Mouse (Mus musculus): ENCODE results near the gene Gm12845.
A peak's percentile ranks its signal among the peaks of the same experiment; 100 is the strongest.
"Not testable (repeated sequence)": the region's sequence is repeated elsewhere in the genome, so short reads cannot be mapped to it uniquely, and the experiment has no call there.

Gene Gm12845

GRCm38 (mm10) chr4:117724112-117724511, at the start of gene Gm12845:
Gm12845 (plus strand) TSS chr4:117724412.
- DNase-seq = no peak

GRCm38 (mm10) chr4:117676903-117677302, 47.3 kb upstream of the Gm12845 start:
- DNase-seq = peak; percentile 67

- no peak for DNase-seq
Observed at GRCm38 (mm10) chr4:117680963-117681362, 43.2 kb upstream of the Gm12845 start.

GRCm38 (mm10) chr4:117681931-117682461, 42.2 kb upstream of the Gm12845 start, which contains the start of gene Dmap1:
Dmap1 (minus strand) TSS chr4:117682273.
- DNase-seq = peak; percentile 83

- no peak for DNase-seq
Observed at GRCm38 (mm10) chr4:117682463-117682862, 41.7 kb upstream of the Gm12845 start.

GRCm38 (mm10) chr4:117683048-117683768, 41.0 kb upstream of the Gm12845 start:
- DNase-seq = no peak

- DNase-seq = no peak
Observed at GRCm38 (mm10) chr4:117686354-117686753, 37.9 kb upstream of the Gm12845 start.

- DNase-seq = peak; percentile 37
Observed at GRCm38 (mm10) chr4:117705361-117705760, 18.9 kb upstream of the Gm12845 start.

GRCm38 (mm10) chr4:117708780-117709550, 15.2 kb upstream of the Gm12845 start:
- DNase-seq = no peak

- DNase-seq = no peak
Observed at GRCm38 (mm10) chr4:117712314-117712713, 11.9 kb upstream of the Gm12845 start.

GRCm38 (mm10) chr4:117713303-117714098, 10.7 kb upstream of the Gm12845 start:
- DNase-seq = no peak

- no peak for DNase-seq
Observed at GRCm38 (mm10) chr4:117731926-117732325, 7.7 kb downstream of the Gm12845 start.

GRCm38 (mm10) chr4:117737559-117737958, 13.3 kb downstream of the Gm12845 start:
- DNase-seq = no peak

- DNase-seq = not testable (repeated sequence)
Observed at GRCm38 (mm10) chr4:117752469-117752868, 28.3 kb downstream of the Gm12845 start.

- no peak for DNase-seq
Observed at GRCm38 (mm10) chr4:117760151-117760550, 35.9 kb downstream of the Gm12845 start.

GRCm38 (mm10) chr4:117765416-117765815, 41.2 kb downstream of the Gm12845 start, which contains the start of gene Klf17:
Klf17 (minus strand) TSS chr4:117765648.
- DNase-seq = no peak

GRCm38 (mm10) chr4:117770935-117771334, 46.7 kb downstream of the Gm12845 start:
- DNase-seq = peak; percentile 43

- no peak for DNase-seq
Observed at GRCm38 (mm10) chr4:117772960-117773359, 48.7 kb downstream of the Gm12845 start.
